Mouse (Mus musculus): ENCODE measurements around the gene Nucb1. TPM values are rescaled to one million over a fixed set of nuclear protein-coding genes. Genes with fewer than 3 reads are reported as not detected.

The Nucb1 gene
- polyA plus RNA-seq, 1 experiment from 2014 or later, result 251 TPM

GRCm38 (mm10) chr7:45526474-45527120, 16.4 kb upstream of the Nucb1 start:
- Histone ChIP-seq H3K27ac (ENCODE audit: low read length) (peak overlapping the region; percentile 95), H3K4me1 (ENCODE audit: control insufficient read depth, insufficient read depth, low read length) (peaks cover 30% of the 10 kb centered on the region), H3K4me3 (ENCODE audit: low read length) (peak overlapping the region; percentile 87), H3K4me2 (ENCODE audit: low read depth, low read length) (peak overlapping the region; percentile 93), H3K27me3 (replicated peaks; ENCODE audit: control insufficient read depth, insufficient read depth, low read length) (no peaks in the 10 kb centered on the region), H3K9me3 (ENCODE audit: control insufficient read depth, low read length) (no peaks in the 10 kb centered on the region), H3K9ac (ENCODE audit: low read depth, low read length) (peak overlapping the region; percentile 97), H3K36me3 (ENCODE audit: control insufficient read depth, insufficient read depth, low read length) (no peaks in the 10 kb centered on the region)
- WGBS, result 22% methylated on average over 7 of the region's 7 CpGs
- peak; percentile 17; the same call in 1 of the 2 replicates for ATAC-seq

- peak within 1 kb of the TSS; percentile 97 for H3K9ac ChIP-seq (ENCODE audit: low read depth, low read length)
- peak within 1 kb of the TSS; percentile 93 for H3K4me2 ChIP-seq (ENCODE audit: low read depth, low read length)
- no peaks in the 10 kb centered on the region for H3K27me3 ChIP-seq (replicated peaks; ENCODE audit: control insufficient read depth, insufficient read depth, low read length)
- peaks cover 30% of the 10 kb centered on the region for H3K4me1 ChIP-seq (ENCODE audit: control insufficient read depth, insufficient read depth, low read length)
- peak within 1 kb of the TSS; percentile 87 for H3K4me3 ChIP-seq (ENCODE audit: low read length)
- H3K9me3 ChIP-seq (ENCODE audit: control insufficient read depth, low read length), result no peaks in the 10 kb centered on the region
- peak within 1 kb of the TSS; percentile 95 for H3K27ac ChIP-seq (ENCODE audit: low read length)
- WGBS, result under 1% methylated on average over 54 of the region's 54 CpGs
- no peaks in the 10 kb centered on the region for H3K36me3 ChIP-seq (ENCODE audit: control insufficient read depth, insufficient read depth, low read length)
- ATAC-seq, result peak; percentile 87
These were observed 15.7 kb upstream of the Nucb1 start, which contains the start of the genes Ppp1r15a and Plekha4 for GRCm38 (mm10) chr7:45525809-45526473. Ppp1r15a (minus strand) TSS chr7:45526268. Plekha4 (plus strand) TSS chr7:45526330.

DNA sequence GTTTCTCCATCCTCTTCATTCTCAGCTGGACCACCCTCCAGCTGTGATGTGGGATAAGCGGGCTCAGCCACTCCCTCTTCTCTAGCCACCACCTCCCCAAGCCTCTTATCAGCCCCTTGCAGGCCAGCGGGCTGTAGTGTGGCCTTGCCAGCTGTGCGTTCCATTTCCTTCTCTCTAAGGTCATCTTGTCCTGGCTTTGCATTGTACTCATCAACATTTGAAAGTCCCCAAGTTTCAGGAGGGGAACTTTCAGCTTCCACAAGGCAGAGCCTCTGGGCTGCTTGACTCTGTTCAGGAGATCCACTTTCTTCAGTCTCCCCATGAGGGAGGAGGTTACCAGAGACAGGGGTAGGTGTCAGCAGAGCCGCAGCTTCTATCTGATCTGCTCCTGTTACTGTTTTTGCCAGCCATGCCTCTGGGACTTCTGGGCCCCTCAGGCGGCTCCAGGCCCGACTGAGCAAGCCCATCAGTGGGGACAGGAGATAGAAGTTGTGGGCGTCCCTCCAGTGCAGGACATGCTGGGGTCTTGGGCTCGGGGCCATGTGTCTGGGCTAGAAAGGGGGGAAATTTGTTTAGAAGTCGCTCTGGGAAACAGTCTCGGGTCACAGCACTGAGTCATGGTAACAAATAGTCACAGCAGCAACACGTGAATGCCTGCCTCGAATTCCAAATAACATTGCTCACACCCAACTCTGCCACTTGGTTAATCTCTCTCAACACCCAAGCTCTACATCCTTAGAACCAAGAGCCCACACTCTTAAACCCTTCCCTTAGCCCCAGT, 14.8 kb upstream of the Nucb1 start:
- no peak for ATAC-seq
- H3K4me2 ChIP-seq (ENCODE audit: low read depth, low read length), result peak overlapping the region; percentile 93
- H3K9ac ChIP-seq (ENCODE audit: low read depth, low read length), result peak overlapping the region; percentile 97
- no peaks in the 10 kb centered on the region for H3K27me3 ChIP-seq (replicated peaks; ENCODE audit: control insufficient read depth, insufficient read depth, low read length)
- WGBS, result 25% methylated on average over 12 of the region's 12 CpGs
- H3K36me3 ChIP-seq (ENCODE audit: control insufficient read depth, insufficient read depth, low read length), result no peaks in the 10 kb centered on the region
- H3K4me3 ChIP-seq (ENCODE audit: low read length), result peak overlapping the region; percentile 87
- peaks cover 24% of the 10 kb centered on the region for H3K4me1 ChIP-seq (ENCODE audit: control insufficient read depth, insufficient read depth, low read length)
- no peaks in the 10 kb centered on the region for H3K9me3 ChIP-seq (ENCODE audit: control insufficient read depth, low read length)
- H3K27ac ChIP-seq (ENCODE audit: low read length), result peak overlapping the region; percentile 95

DNA sequence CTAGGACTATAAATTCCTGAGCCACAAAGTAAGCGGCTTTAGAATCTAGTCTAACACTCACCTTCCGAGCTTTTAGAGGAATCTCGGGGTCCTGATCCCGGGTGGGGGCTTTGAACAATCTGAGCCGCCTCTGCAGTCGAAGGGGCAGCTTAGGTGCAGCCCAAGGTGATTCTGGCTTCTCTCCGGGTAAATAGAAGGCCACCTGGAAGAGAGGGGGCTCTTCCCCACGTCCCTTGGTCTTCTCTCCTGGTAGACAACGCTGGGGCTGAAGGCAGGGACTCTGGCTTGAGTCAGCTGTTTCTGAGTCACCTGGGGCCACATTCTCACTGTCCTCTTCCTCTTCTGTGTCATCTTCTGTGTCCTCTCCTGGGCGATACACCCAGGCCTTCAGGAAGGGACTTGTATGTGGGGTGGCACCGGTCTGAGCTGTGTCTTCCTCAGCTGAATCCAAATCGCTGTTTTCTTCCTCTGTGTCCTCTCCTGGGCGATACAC, 13.5 kb upstream of the Nucb1 start:
- no peaks in the 10 kb centered on the region for H3K36me3 ChIP-seq (ENCODE audit: control insufficient read depth, insufficient read depth, low read length)
- no peaks in the 10 kb centered on the region for H3K9me3 ChIP-seq (ENCODE audit: control insufficient read depth, low read length)
- no peak for ATAC-seq
- no peak overlapping the region for H3K4me2 ChIP-seq (ENCODE audit: low read depth, low read length)
- H3K27me3 ChIP-seq (replicated peaks; ENCODE audit: control insufficient read depth, insufficient read depth, low read length), result no peaks in the 10 kb centered on the region
- H3K27ac ChIP-seq (ENCODE audit: low read length), result no peak overlapping the region
- H3K4me1 ChIP-seq (ENCODE audit: control insufficient read depth, insufficient read depth, low read length), result peaks cover 19% of the 10 kb centered on the region
- peak overlapping the region; percentile 47; the same call in 1 of the 2 replicates for H3K9ac ChIP-seq (ENCODE audit: low read depth, low read length)
- H3K4me3 ChIP-seq (ENCODE audit: low read length), result peak overlapping the region; percentile 16
- 74% methylated on average over 12 of the region's 13 CpGs for WGBS

- Histone ChIP-seq H3K9ac (ENCODE audit: low read depth, low read length) (0 out of 2 replicates have a peak overlapping the region, but pooled peaks have one; percentile 13), H3K4me2 (ENCODE audit: low read depth, low read length) (no peak overlapping the region), H3K4me3 (ENCODE audit: low read length) (no peak overlapping the region; the same call in 1 of the 2 replicates), H3K27ac (ENCODE audit: low read length) (no peak overlapping the region), H3K27me3 (replicated peaks; ENCODE audit: control insufficient read depth, insufficient read depth, low read length) (no peaks in the 10 kb centered on the region), H3K9me3 (ENCODE audit: control insufficient read depth, low read length) (no peaks in the 10 kb centered on the region), H3K36me3 (ENCODE audit: control insufficient read depth, insufficient read depth, low read length) (no peaks in the 10 kb centered on the region), H3K4me1 (ENCODE audit: control insufficient read depth, insufficient read depth, low read length) (peaks cover 19% of the 10 kb centered on the region)
- 60% methylated on average over 18 of the region's 18 CpGs for WGBS
- ATAC-seq, result no peak
These were observed 12.9 kb upstream of the Nucb1 start for GRCm38 (mm10) chr7:45522957-45523676.

- Histone ChIP-seq H3K9ac (ENCODE audit: low read depth, low read length) (peak overlapping the region; percentile 71; the same call in 1 of the 2 replicates), H3K4me3 (ENCODE audit: low read length) (peak overlapping the region; percentile 59), H3K27ac (ENCODE audit: low read length) (no peak overlapping the region; the same call in 1 of the 2 replicates), H3K4me2 (ENCODE audit: low read depth, low read length) (peak overlapping the region; percentile 49), H3K36me3 (ENCODE audit: control insufficient read depth, insufficient read depth, low read length) (no peaks in the 10 kb centered on the region), H3K9me3 (ENCODE audit: control insufficient read depth, low read length) (no peaks in the 10 kb centered on the region), H3K27me3 (replicated peaks; ENCODE audit: control insufficient read depth, insufficient read depth, low read length) (no peaks in the 10 kb centered on the region), H3K4me1 (ENCODE audit: control insufficient read depth, insufficient read depth, low read length) (peaks cover 19% of the 10 kb centered on the region)
- no peak for ATAC-seq
- 56% methylated on average over 16 of the region's 16 CpGs for WGBS
These were observed 12.1 kb upstream of the Nucb1 start for GRCm38 (mm10) chr7:45522194-45522752.

- no peaks in the 10 kb centered on the region for H3K36me3 ChIP-seq (ENCODE audit: control insufficient read depth, insufficient read depth, low read length)
- no peaks in the 10 kb centered on the region for H3K27me3 ChIP-seq (replicated peaks; ENCODE audit: control insufficient read depth, insufficient read depth, low read length)
- peak; percentile 52 for ATAC-seq
- under 1% methylated on average over 28 of the region's 28 CpGs for whole genome bisulfite sequencing
- peak overlapping the region; percentile 49 for H3K4me2 ChIP-seq (ENCODE audit: low read depth, low read length)
- H3K9ac ChIP-seq (ENCODE audit: low read depth, low read length), result peak overlapping the region; percentile 71
- peaks cover 19% of the 10 kb centered on the region for H3K4me1 ChIP-seq (ENCODE audit: control insufficient read depth, insufficient read depth, low read length)
- H3K27ac ChIP-seq (ENCODE audit: low read length), result peak overlapping the region; percentile 88
- no peaks in the 10 kb centered on the region for H3K9me3 ChIP-seq (ENCODE audit: control insufficient read depth, low read length)
- H3K4me3 ChIP-seq (ENCODE audit: low read length), result peak overlapping the region; percentile 59
These were observed 11.6 kb upstream of the Nucb1 start for GRCm38 (mm10) chr7:45521728-45522184.

- Histone ChIP-seq H3K4me2 (ENCODE audit: low read depth, low read length) (no peak overlapping the region), H3K9me3 (ENCODE audit: control insufficient read depth, low read length) (no peaks in the 10 kb centered on the region), H3K4me3 (ENCODE audit: low read length) (no peak overlapping the region), H3K4me1 (ENCODE audit: control insufficient read depth, insufficient read depth, low read length) (peaks cover 22% of the 10 kb centered on the region), H3K36me3 (ENCODE audit: control insufficient read depth, insufficient read depth, low read length) (no peaks in the 10 kb centered on the region), H3K27me3 (replicated peaks; ENCODE audit: control insufficient read depth, insufficient read depth, low read length) (no peaks in the 10 kb centered on the region), H3K9ac (ENCODE audit: low read depth, low read length) (no peak overlapping the region), H3K27ac (ENCODE audit: low read length) (no peak overlapping the region)
- 91% methylated on average over 7 of the region's 7 CpGs for WGBS
- ATAC-seq, result no peak
These were observed 10.4 kb upstream of the Nucb1 start for GRCm38 (mm10) chr7:45520605-45521004.
